In genomic region chr3:93592976-93593375, GRCm38 (mm10) we compare ENCODE assay signal across 35 mouse cellular contexts. TPM values are rescaled to one million over a fixed set of nuclear protein-coding genes. Genes with fewer than 3 reads are reported as not detected.
"Had no signal": no experiment of that assay in that cellular context is flagged by ENCODE, and none has a peak within 500 bp of the region (broad histone marks: within the 10 kb centered on the region; RNA-seq: fewer than 3 reads in every experiment).

No protein-coding gene starts in this region.

- H3K9me3 ChIP-seq: embryonic facial prominence, embryonic 10.5 days; embryonic facial prominence, embryonic 12.5 days; embryonic facial prominence, embryonic 13.5 days; embryonic facial prominence, embryonic 15.5 days; forebrain, embryonic 10.5 days; forebrain, embryonic 12.5 days; forebrain, embryonic 13.5 days; forebrain, embryonic 15.5 days; heart, embryonic 10.5 days had no signal

- H3K27ac ChIP-seq: embryonic facial prominence, embryonic 10.5 days; embryonic facial prominence, embryonic 12.5 days; embryonic facial prominence, embryonic 13.5 days; embryonic facial prominence, embryonic 15.5 days; forebrain, embryonic 10.5 days; forebrain, embryonic 12.5 days; forebrain, embryonic 13.5 days; forebrain, embryonic 15.5 days; gastrocnemius, adult 2 months; heart, adult 2 months; heart, embryonic 10.5 days had no signal

- H3K4me2 ChIP-seq: embryonic facial prominence, embryonic 12.5 days; embryonic facial prominence, embryonic 13.5 days; embryonic facial prominence, embryonic 15.5 days; forebrain, embryonic 12.5 days; forebrain, embryonic 13.5 days; forebrain, embryonic 15.5 days; heart, embryonic 11.5 days had no signal

- H3K36me3 ChIP-seq: embryonic facial prominence, embryonic 10.5 days; embryonic facial prominence, embryonic 12.5 days; embryonic facial prominence, embryonic 13.5 days; embryonic facial prominence, embryonic 15.5 days; forebrain, embryonic 10.5 days; forebrain, embryonic 12.5 days; forebrain, embryonic 15.5 days; heart, embryonic 10.5 days had no signal

- DNase-seq: cerebellum, adult 8-10 months; cerebellum, adult 9-11 months; forebrain, postnatal 0 days had no signal

- H3K27me3 ChIP-seq: embryonic facial prominence, embryonic 12.5 days; embryonic facial prominence, embryonic 13.5 days; embryonic facial prominence, embryonic 15.5 days; forebrain, embryonic 13.5 days; forebrain, embryonic 15.5 days had no signal

- H3K9ac ChIP-seq: embryonic facial prominence, embryonic 12.5 days; embryonic facial prominence, embryonic 13.5 days; embryonic facial prominence, embryonic 15.5 days; forebrain, embryonic 12.5 days; forebrain, embryonic 13.5 days; forebrain, embryonic 15.5 days; forebrain, postnatal 0 days had no signal

- H3K4me3 ChIP-seq: embryonic facial prominence, embryonic 10.5 days; embryonic facial prominence, embryonic 12.5 days; embryonic facial prominence, embryonic 13.5 days; embryonic facial prominence, embryonic 15.5 days; erythroblast, embryonic 14.5 days; forebrain, embryonic 10.5 days; forebrain, embryonic 12.5 days; forebrain, embryonic 13.5 days; forebrain, embryonic 15.5 days; gastrocnemius, adult 2 months; heart, adult 2 months; heart, embryonic 10.5 days had no signal

- H3K4me1 ChIP-seq: heart, embryonic 10.5 days had no signal

- ATAC-seq: forebrain, embryonic 13.5 days; forebrain, embryonic 14.5 days; forebrain, embryonic 15.5 days; forebrain, embryonic 16.5 days; forebrain, postnatal 0 days had no signal

RNA-seq across cellular contexts. Expression of gene Tdpoz2, which starts 59.5 kb away (rescaled TPM):
- total RNA-seq: common myeloid progenitor, adult 5-6 weeks; forebrain, postnatal 0 days; gastrocnemius, adult 18-20 months; gastrocnemius, adult 2 months; gastrocnemius, adult 8-10 months; gastrocnemius, postnatal 10 days; gastrocnemius, postnatal 14 days; gastrocnemius, postnatal 25 days; gastrocnemius, postnatal 36 days; gastrocnemius, postnatal 4 days; granulocyte monocyte progenitor cell, adult 5-6 weeks; heart, adult 18-20 months; heart, adult 2 months; heart, adult 8-10 months had no signal
- polyA plus RNA-seq: cortical plate, adult 2 months; embryonic facial prominence, embryonic 10.5 days; embryonic facial prominence, embryonic 11.5 days; embryonic facial prominence, embryonic 12.5 days; embryonic facial prominence, embryonic 13.5 days; embryonic facial prominence, embryonic 14.5 days; embryonic facial prominence, embryonic 15.5 days; erythroblast, embryonic 14.5 days; forebrain, embryonic 10.5 days; forebrain, embryonic 11.5 days; forebrain, embryonic 12.5 days; forebrain, embryonic 13.5 days; forebrain, embryonic 14.5 days; forebrain, embryonic 15.5 days; forebrain, embryonic 16.5 days; forebrain, postnatal 0 days; frontal cortex, adult 2 months; gonadal fat pad, adult 2 months; heart, adult 2 months; heart, embryonic 10.5 days; heart, embryonic 11.5 days had no signal
